In the genomic region with DNA sequence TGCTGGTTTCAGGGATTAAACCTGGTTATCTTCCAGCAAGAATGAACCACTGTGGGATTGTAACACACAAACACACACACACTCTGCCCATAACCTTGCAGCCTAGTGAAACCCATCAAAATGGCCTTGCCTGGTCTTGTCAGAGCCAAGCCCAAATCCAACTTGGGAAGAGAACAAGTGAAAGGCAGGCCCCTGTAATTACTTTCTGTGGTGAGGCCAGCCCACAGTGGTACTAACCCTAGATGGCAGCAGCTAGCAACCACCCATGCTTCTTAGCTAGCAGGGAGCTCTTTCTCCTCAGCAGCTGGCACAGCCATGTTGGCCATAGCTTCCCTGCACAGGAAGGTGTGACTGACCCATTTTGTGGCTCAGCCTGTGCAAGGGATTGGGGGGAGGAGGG, we compare ENCODE assay signal across 8 mouse cellular contexts. TPM values are rescaled to one million over a fixed set of nuclear protein-coding genes. Genes with fewer than 3 reads are reported as not detected.
A peak's percentile ranks its signal among the peaks of the same experiment; 100 is the strongest.
DNase-seq lines count a peak whose midpoint lies in the region; ATAC-seq and TF ChIP-seq lines count a peak whose summit lies in the region.

No protein-coding gene starts in this region.

- TF ChIP-seq CTCF in heart, postnatal 0 days (IDR thresholded peaks at IDR 0.05; ENCODE audit: low read depth): peak; percentile 48

- H3K9ac ChIP-seq in heart, postnatal 0 days (replicated peaks; ENCODE audit: low read depth, low read length): peak overlapping the region; percentile 53
- H3K9ac ChIP-seq in liver, embryonic 15.5 days: no peak overlapping the region

- TF ChIP-seq EP300 in heart, postnatal 0 days (IDR thresholded peaks at IDR 0.05; ENCODE audit: low read depth): no peak

- no peaks in the 10 kb centered on the region for H3K27me3 ChIP-seq in heart, postnatal 0 days (ENCODE audit: control insufficient read depth, insufficient read depth, low read length)
- H3K27me3 ChIP-seq in liver, embryonic 15.5 days: no peaks in the 10 kb centered on the region

- DNase-seq in gastrocnemius, postnatal 25 days: peak; percentile 18
- no peak for DNase-seq in gastrocnemius, adult 8-10 months (ENCODE audit: low spot score in 2 of 2)
- peak; percentile 55 for DNase-seq in CD4-positive helper T cell, adult 2 months (ENCODE audit: low read depth, low spot score)
- DNase-seq in cerebellum, postnatal 36 days: peak; percentile 21 to 33
- DNase-seq in heart, postnatal 0 days (ENCODE audit: low spot score): peak; percentile 41
- DNase-seq in thymus, postnatal 14 days: peak; percentile 57
- no peak for DNase-seq in natural killer cell, adult 2 months (ENCODE audit: low spot score in 2 of 2)

- no peaks in the 10 kb centered on the region for H3K9me3 ChIP-seq in heart, postnatal 0 days (replicated peaks; ENCODE audit: control insufficient read depth, low read length)
- H3K9me3 ChIP-seq in liver, embryonic 15.5 days (replicated peaks): no peaks in the 10 kb centered on the region

- peaks cover 11% of the 10 kb centered on the region; the same call in 1 of the 2 replicates for H3K4me1 ChIP-seq in heart, postnatal 0 days (ENCODE audit: control insufficient read depth, insufficient read depth)
- peaks cover 53% of the 10 kb centered on the region for H3K4me1 ChIP-seq in liver, embryonic 15.5 days (replicated peaks)

- H3K27ac ChIP-seq in heart, postnatal 0 days (ENCODE audit: low read depth): peak overlapping the region; percentile 98
- H3K27ac ChIP-seq in liver, embryonic 15.5 days (replicated peaks): 0 out of 2 replicates have a peak overlapping the region, but pooled peaks have one; percentile 93

- H3K4me2 ChIP-seq in heart, postnatal 0 days (ENCODE audit: low read depth, low read length): peak overlapping the region; percentile 98
- 0 out of 2 replicates have a peak overlapping the region, but pooled peaks have one; percentile 11 for H3K4me2 ChIP-seq in liver, embryonic 15.5 days

- no peak for ATAC-seq in heart, postnatal 0 days (ENCODE audit: insufficient read depth, low read depth)
- ATAC-seq in liver, embryonic 15.5 days (ENCODE audit: insufficient read depth): no peak

- H3K36me3 ChIP-seq in heart, postnatal 0 days (replicated peaks; ENCODE audit: control insufficient read depth, insufficient read depth, low read length): peaks cover 44% of the 10 kb centered on the region
- H3K36me3 ChIP-seq in liver, embryonic 15.5 days (replicated peaks): peaks cover 75% of the 10 kb centered on the region

- H3K4me3 ChIP-seq in heart, postnatal 0 days (ENCODE audit: low read depth, low read length): peak overlapping the region; percentile 69
- H3K4me3 ChIP-seq in liver, embryonic 15.5 days (replicated peaks): no peak overlapping the region

RNA-seq across cellular contexts. Expression of a gene that starts 1.2 kb away (rescaled TPM):
- 1 to 10 TPM; 3.5 to 7.0 TPM for total RNA-seq in gastrocnemius, postnatal 25 days (2021)
- total RNA-seq in gastrocnemius, adult 8-10 months (2022): 1 to 10 TPM; 1.7 to 2.6 (median 2.5) TPM
- 121 and 128 TPM in 2 replicates for total RNA-seq in heart, postnatal 0 days (2014; rRNA removed; ENCODE audit: low replicate concordance)
- 143 and 185 TPM in 2 replicates for polyA plus RNA-seq in heart, postnatal 0 days (2015; fragmentation: Nextera tagmentation; extraction: Ambion mirVana)
- 1.0 and 1.5 TPM in 2 replicates for polyA plus RNA-seq in liver, embryonic 15.5 days (2015; fragmentation: Nextera tagmentation; extraction: Ambion mirVana)

Comparison
In these comparisons a context has a peak if more than half of its experiments do, and no peak if none do; other contexts are left out.
1. DNase-seq: peak in gastrocnemius, postnatal 25 days (single experiment), CD4-positive helper T cell, adult 2 months (single experiment), cerebellum, postnatal 36 days (2 of 2), heart, postnatal 0 days (single experiment) and thymus, postnatal 14 days (single experiment); none in gastrocnemius, adult 8-10 months (0 of 2) and natural killer cell, adult 2 months (0 of 2).
2. RNA of a gene that starts 1.2 kb away (total RNA-seq): 121 to 128 TPM in heart, postnatal 0 days; 3.5 to 7.0 TPM in gastrocnemius, postnatal 25 days and 1.7 to 2.6 TPM in gastrocnemius, adult 8-10 months; every median in the first group is over 10 times any median in the second.